Mouse (Mus musculus) right cerebral cortex, adult 2 months (tissue): ENCODE results near the gene Hps5.
A peak's percentile ranks its signal among the peaks of the same experiment; 100 is the strongest.

Experiments
- DNase-seq, 2 experiments: peaks; one replicate each; pipeline ENCODE4 v3.0.0; 2021 to 2022; ENCODE audit warnings: low spot score in 2 of 2

Gene Hps5

DNA sequence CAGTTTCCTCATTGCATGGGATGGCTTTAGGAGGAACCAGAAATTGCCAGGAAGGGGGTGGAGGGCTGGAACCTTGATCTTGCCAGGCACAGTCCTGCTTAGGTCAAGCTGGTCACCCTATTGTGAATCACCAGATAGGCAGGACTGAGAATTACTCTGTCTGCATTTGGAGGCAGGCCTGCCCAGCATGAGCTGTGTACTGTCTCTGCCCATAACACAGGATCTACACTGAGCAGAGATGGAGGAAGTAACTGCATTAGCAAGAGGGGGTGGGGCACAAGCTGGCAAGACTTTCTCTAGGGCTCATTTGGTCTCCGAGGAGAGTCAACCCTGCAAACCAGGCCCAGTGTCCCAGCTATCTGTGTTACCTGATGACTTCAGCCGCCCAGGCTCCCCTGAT, 60.9 kb downstream of the Hps5 start:
- no peak for DNase-seq

DNA sequence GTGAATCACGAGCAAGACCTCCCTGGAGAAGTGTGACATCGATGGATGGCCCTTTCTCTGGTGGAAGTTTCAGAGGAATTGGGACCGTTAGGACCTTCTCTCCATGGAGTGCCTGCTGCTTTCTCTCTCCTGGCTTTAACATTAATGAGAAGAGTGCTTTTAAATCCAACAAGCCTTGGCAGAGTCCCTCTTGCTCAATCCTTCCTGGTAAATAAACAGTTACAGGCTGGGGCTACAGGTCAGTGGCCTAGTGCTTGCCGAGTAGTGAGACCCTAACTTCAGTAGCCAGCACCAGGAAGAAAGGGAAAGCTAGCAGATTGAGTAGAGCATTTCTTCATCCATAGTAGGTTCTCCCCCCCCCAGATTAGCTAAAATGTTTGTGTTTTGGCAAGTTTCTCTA, 63.4 kb downstream of the Hps5 start, which contains the start of gene Saa4:
TSS of gene Saa4 (minus strand) at position 146 of the 400 bp plus-strand sequence.
- DNase-seq: no peak

GRCm38 (mm10) chr7:46727584-46727983, 68.3 kb downstream of the Hps5 start:
- DNase-seq: no peak

- peak; percentile 20 to 30 for DNase-seq
These were observed 71.5 kb downstream of the Hps5 start for GRCm38 (mm10) chr7:46724396-46724795.

GRCm38 (mm10) chr7:46723849-46724248, 72.0 kb downstream of the Hps5 start:
- DNase-seq: no peak

GRCm38 (mm10) chr7:46723354-46723753, 72.5 kb downstream of the Hps5 start:
- DNase-seq: no peak

- no peak for DNase-seq
These were observed 75.4 kb downstream of the Hps5 start for GRCm38 (mm10) chr7:46720460-46720859.

DNA sequence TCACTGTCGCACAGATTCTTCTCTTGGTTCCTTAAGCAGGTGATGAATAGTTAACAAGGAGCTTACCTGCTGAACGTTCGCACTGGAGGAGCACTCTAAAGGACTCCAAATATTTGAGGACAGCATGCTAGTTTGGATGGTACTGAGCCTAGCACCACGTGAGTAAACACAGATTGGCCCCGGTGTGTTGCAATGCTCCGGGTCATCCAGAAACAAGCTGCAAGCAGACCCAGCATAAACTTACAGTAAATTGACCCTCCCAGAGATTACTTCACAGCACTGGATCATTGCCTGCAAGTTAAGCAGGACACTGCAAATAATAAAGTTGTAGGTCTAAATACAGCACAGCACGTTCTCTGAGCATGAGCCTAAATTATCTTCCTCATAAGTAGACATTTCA, 76.3 kb downstream of the Hps5 start:
- DNase-seq: no peak

GRCm38 (mm10) chr7:46718591-46719270, 77.1 kb downstream of the Hps5 start:
- no peak for DNase-seq

DNA sequence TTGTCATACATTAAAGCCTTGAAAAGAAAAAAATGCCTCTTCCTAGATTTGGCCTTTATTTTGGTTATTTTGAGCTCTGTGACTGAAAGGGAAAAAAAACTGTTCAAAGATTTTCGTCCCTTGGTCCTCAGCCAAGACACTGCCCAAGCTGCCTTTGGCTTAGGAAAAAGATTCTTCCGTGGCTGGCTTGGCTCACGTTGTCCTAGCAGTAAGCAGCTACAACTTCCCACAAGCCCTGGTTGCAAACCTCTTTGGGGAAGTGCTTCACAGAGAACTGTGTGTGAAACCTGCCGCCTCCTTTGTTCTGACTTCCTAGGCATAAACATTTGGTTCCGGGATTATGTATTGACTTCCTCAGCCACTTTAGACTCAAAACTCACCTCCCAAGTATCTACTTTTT, 79.0 kb downstream of the Hps5 start:
- no peak for DNase-seq

DNA sequence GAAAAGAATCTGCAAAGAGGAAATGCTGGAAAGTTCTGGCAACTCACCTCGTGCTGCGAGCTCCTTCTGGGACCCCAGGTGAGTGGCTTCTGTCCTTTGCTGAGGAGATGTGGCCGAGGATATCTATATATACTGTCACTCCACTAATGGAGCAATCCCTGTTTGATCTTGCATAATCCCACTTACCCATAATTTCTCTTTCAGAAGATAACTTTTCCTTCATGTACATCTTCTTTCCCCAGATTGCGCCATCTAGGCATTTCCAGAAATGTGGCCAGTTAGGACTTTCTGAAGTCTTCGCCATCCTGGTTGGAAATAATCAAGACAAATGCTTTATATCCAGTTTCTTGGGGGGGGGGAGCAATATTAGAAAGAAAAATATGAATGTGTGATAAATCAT, 80.3 kb downstream of the Hps5 start, which contains the start of gene Saa3:
TSS of gene Saa3 (minus strand) at position 101 of the 400 bp plus-strand sequence.
- DNase-seq: no peak

DNA sequence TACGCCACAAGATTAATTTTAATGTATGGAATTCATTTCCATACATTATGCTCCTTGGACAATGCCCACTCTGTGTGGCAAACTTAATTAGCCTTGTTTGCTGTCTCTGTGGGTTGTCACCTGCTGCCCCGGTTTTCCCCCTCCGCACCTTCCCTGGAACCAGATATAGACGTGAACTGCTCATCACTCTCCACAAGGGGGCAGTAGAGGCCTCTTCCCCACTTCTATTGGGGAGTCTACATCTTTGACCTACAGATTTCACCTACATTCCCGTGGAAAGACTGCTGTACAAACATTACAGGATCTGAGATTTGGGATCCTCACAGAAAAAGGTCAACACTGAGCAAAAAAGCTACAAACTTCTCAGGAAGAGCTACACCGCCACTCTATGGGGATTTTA, 81.3 kb downstream of the Hps5 start:
- DNase-seq: peak; percentile 61 to 74

- DNase-seq: no peak
These were observed 83.6 kb downstream of the Hps5 start for GRCm38 (mm10) chr7:46712250-46712649.
